Mouse (Mus musculus): ENCODE measurements at regions not wholly inside any gene's neighbourhood (a gene's known extent, or its start where the extent isn't known, plus 50 kb on each side); places are given as distances from the start of the nearest gene placed in this dataset.

GRCm38 (mm10) chr4:23341240-23341639 lies 853.1 kb upstream of the Pou3f2 start:
- no peaks in the 10 kb centered on the region for H3K36me3 ChIP-seq (ENCODE audit: control insufficient read depth in 1 of 2, insufficient read depth in 2 of 2, low read length in 2 of 2)
- H3K4me3 ChIP-seq (ENCODE audit: control insufficient read depth in 1 of 2, insufficient read depth in 1 of 2, low read depth in 2 of 2, low read length in 2 of 2), result no peak overlapping the region
- DNase-seq (ENCODE audit: low read depth, low spot score), result no peak
- H3K4me1 ChIP-seq (ENCODE audit: control insufficient read depth in 1 of 2, insufficient read depth in 2 of 2, low read length in 2 of 2), result no peaks in the 10 kb centered on the region
- no peak overlapping the region for H3K9ac ChIP-seq (ENCODE audit: control insufficient read depth, low read depth, low read length, poor library complexity, severe bottlenecking)
- no peaks in the 10 kb centered on the region for H3K9me3 ChIP-seq (replicated peaks; ENCODE audit: insufficient read depth, low read length)
- TF ChIP-seq UBTF (IDR thresholded peaks at IDR 0.05; ENCODE audit: borderline replicate concordance, insufficient read depth, low read depth, low read length) (no peak), KAT2A (conservative IDR thresholded peaks at IDR 0.05; ENCODE audit: low read depth, low read length) (no peak), E2F4 (IDR thresholded peaks at IDR 0.05; ENCODE audit: borderline replicate concordance, low read depth, low read length) (no peak), POLR2AphosphoS2 (IDR thresholded peaks at IDR 0.05; ENCODE audit: low read length) (no peak), MAFK (IDR thresholded peaks at IDR 0.05; ENCODE audit: borderline replicate concordance, low read depth, low read length) (no peak), ZNF384 (IDR thresholded peaks at IDR 0.05; ENCODE audit: low read depth, low read length) (no peak), TBP (IDR thresholded peaks at IDR 0.05; ENCODE audit: low read depth, low read length) (no peak), GATA1 (IDR thresholded peaks at IDR 0.05; ENCODE audit: low read depth, low read length) (no peak), ZC3H11A (IDR thresholded peaks at IDR 0.05; ENCODE audit: low read depth, low read length) (no peak), MXI1 (IDR thresholded peaks at IDR 0.05; ENCODE audit: low read depth, low read length) (no peak)
- H3K27me3 ChIP-seq (ENCODE audit: control insufficient read depth in 1 of 2, insufficient read depth in 2 of 2, low read length in 2 of 2), result no peaks in the 10 kb centered on the region
- no peaks in the 10 kb centered on the region for H3K79me2 ChIP-seq (ENCODE audit: control insufficient read depth, insufficient read depth, low read length, poor library complexity)
- no peak overlapping the region for H3K27ac ChIP-seq (ENCODE audit: control insufficient read depth, low read depth, low read length)

- no peaks in the 10 kb centered on the region for H3K4me1 ChIP-seq (ENCODE audit: control insufficient read depth in 1 of 2, insufficient read depth in 2 of 2, low read length in 2 of 2)
- H3K27ac ChIP-seq (ENCODE audit: control insufficient read depth, low read depth, low read length), result no peak overlapping the region
- DNase-seq (ENCODE audit: low read depth, low spot score), result no peak
- no peaks in the 10 kb centered on the region for H3K9me3 ChIP-seq (replicated peaks; ENCODE audit: insufficient read depth, low read length)
- no peak overlapping the region for H3K9ac ChIP-seq (ENCODE audit: control insufficient read depth, low read depth, low read length, poor library complexity, severe bottlenecking)
- no peak overlapping the region for H3K4me3 ChIP-seq (ENCODE audit: control insufficient read depth in 1 of 2, insufficient read depth in 1 of 2, low read depth in 2 of 2, low read length in 2 of 2)
- H3K36me3 ChIP-seq (ENCODE audit: control insufficient read depth in 1 of 2, insufficient read depth in 2 of 2, low read length in 2 of 2), result no peaks in the 10 kb centered on the region
- H3K27me3 ChIP-seq (ENCODE audit: control insufficient read depth in 1 of 2, insufficient read depth in 2 of 2, low read length in 2 of 2), result no peaks in the 10 kb centered on the region
- no peaks in the 10 kb centered on the region for H3K79me2 ChIP-seq (ENCODE audit: control insufficient read depth, insufficient read depth, low read length, poor library complexity)
- TF ChIP-seq RCOR1 (IDR thresholded peaks at IDR 0.05; ENCODE audit: low read depth, low read length), result no peak
- no peak for TF ChIP-seq MEF2A (IDR thresholded peaks at IDR 0.05; ENCODE audit: extremely low read depth, insufficient replicate concordance, low read depth, low read length, poor library complexity, severe bottlenecking)
- TF ChIP-seq E2F4 (IDR thresholded peaks at IDR 0.05; ENCODE audit: borderline replicate concordance, low read depth, low read length), result no peak
- no peak for TF ChIP-seq ZMIZ1 (IDR thresholded peaks at IDR 0.05; ENCODE audit: low read depth, low read length)
- TF ChIP-seq GABPA (IDR thresholded peaks at IDR 0.05; ENCODE audit: low read depth, low read length), result no peak
- no peak for TF ChIP-seq RAD21 (IDR thresholded peaks at IDR 0.05; ENCODE audit: low read depth, low read length)
- TF ChIP-seq NRF1 (IDR thresholded peaks at IDR 0.05; ENCODE audit: insufficient read depth, low read depth, low read length, poor library complexity, severe bottlenecking), result no peak
- TF ChIP-seq POLR2AphosphoS2 (IDR thresholded peaks at IDR 0.05; ENCODE audit: low read length), result no peak
- no peak for TF ChIP-seq SMC3 (IDR thresholded peaks at IDR 0.05; ENCODE audit: low read depth, low read length)
- no peak for TF ChIP-seq UBTF (IDR thresholded peaks at IDR 0.05; ENCODE audit: borderline replicate concordance, insufficient read depth, low read depth, low read length)
- no peak for TF ChIP-seq TCF12 (IDR thresholded peaks at IDR 0.05; ENCODE audit: low read depth, low read length)
- TF ChIP-seq BHLHE40 (IDR thresholded peaks at IDR 0.05; ENCODE audit: borderline replicate concordance, low read depth, low read length), result no peak
- no peak for TF ChIP-seq MYC (IDR thresholded peaks at IDR 0.05; ENCODE audit: low read depth, low read length)
- TF ChIP-seq HCFC1 (IDR thresholded peaks at IDR 0.05; ENCODE audit: low read depth, low read length), result no peak
- no peak for TF ChIP-seq ZC3H11A (IDR thresholded peaks at IDR 0.05; ENCODE audit: low read depth, low read length)
- TF ChIP-seq USF2 (IDR thresholded peaks at IDR 0.05; ENCODE audit: borderline replicate concordance in 1 of 2, insufficient read depth in 1 of 2, low read depth in 1 of 2, low read length in 2 of 2), result no peak
- TF ChIP-seq NELFE (IDR thresholded peaks at IDR 0.05; ENCODE audit: low read depth, low read length), result no peak
- no peak for TF ChIP-seq ZKSCAN1 (IDR thresholded peaks at IDR 0.05; ENCODE audit: low read depth, low read length)
- TF ChIP-seq CHD1 (IDR thresholded peaks at IDR 0.05; ENCODE audit: low read depth, low read length), result no peak
- TF ChIP-seq MAFK (IDR thresholded peaks at IDR 0.05; ENCODE audit: borderline replicate concordance, low read depth, low read length), result no peak
Measured at GRCm38 (mm10) chr4:23338481-23338880, 850.3 kb upstream of the Pou3f2 start.

All from MEL (cell line).